Mouse (Mus musculus) thymus, adult 2 months (tissue): ENCODE data around the gene Bfar. TPM values are rescaled to one million over a fixed set of nuclear protein-coding genes. Genes with fewer than 3 reads are reported as not detected.
A peak's percentile ranks its signal among the peaks of the same experiment; 100 is the strongest.
"Not testable (repeated sequence)": the region's sequence is repeated elsewhere in the genome, so short reads cannot be mapped to it uniquely, and the experiment has no call there.

ENCODE experiments used
- DNase-seq: peaks from one replicate; pipeline ENCODE4 v3.0.0; 2021
- H3K27ac ChIP-seq: fragments of 200-500 bp; 2 replicates; pipeline ENCODE4 v1.5.1; 2012; ENCODE audit warnings: low read length, control low read depth; ENCODE audit not compliant: control insufficient read depth, insufficient read depth
- H3K27me3 ChIP-seq: fragments of 200-500 bp; 2 replicates; pipeline ENCODE4 v1.6.1; 2012; ENCODE audit warnings: mild to moderate bottlenecking, low read length, moderate library complexity, mixed read lengths; ENCODE audit not compliant: control insufficient read depth, insufficient read depth
- H3K36me3 ChIP-seq: fragments of 200-500 bp; 2 replicates; pipeline ENCODE4 v1.6.1; 2012; ENCODE audit warnings: mild to moderate bottlenecking, low read length, moderate library complexity; ENCODE audit not compliant: control insufficient read depth, insufficient read depth
- H3K4me1 ChIP-seq: fragments of 200-500 bp; replicated peaks from 2 replicates; pipeline ENCODE4 v1.6.1; 2012; ENCODE audit warnings: low read length; ENCODE audit not compliant: control insufficient read depth, insufficient read depth
- H3K4me3 ChIP-seq: fragments of 200-500 bp; 2 replicates; pipeline ENCODE4 v1.5.1; 2012; ENCODE audit warnings: mild to moderate bottlenecking, low read length, control low read depth, moderate library complexity; ENCODE audit not compliant: control insufficient read depth, insufficient read depth
- CTCF ChIP-seq: fragments of 200-500 bp; IDR thresholded peaks from 2 replicates; pipeline ENCODE4 v1.5.1; 2012; ENCODE audit warnings: mild to moderate bottlenecking, control low read depth, low read length, moderate library complexity, borderline replicate concordance; ENCODE audit not compliant: control insufficient read depth, poor library complexity, insufficient read depth; ENCODE audit errors: extremely low read depth
- POLR2A ChIP-seq: fragments of 200-500 bp; IDR thresholded peaks from 2 replicates; pipeline ENCODE4 v1.6.1; 2012; ENCODE audit warnings: mild to moderate bottlenecking, low read length, control low read depth, moderate library complexity; ENCODE audit not compliant: control insufficient read depth, poor library complexity, insufficient read depth; ENCODE audit errors: extremely low read depth
- WGBS: fragments of 180-500 bp; shearing (Covaris S2); methylation state at CpG from one replicate; pipeline ENCODE4 v1.1.7; 2018; 5-methylcytosine and 5-hydroxymethylcytosine counted together
- polyA plus RNA-seq: library from polyadenylated mRNA; depleted of rRNA; stranded (reverse); fragments of >200 nt; gene quantifications from 2 replicates; pipeline ENCODE4 v1.2.3, GENCODE M21; 2012

Gene Bfar
- polyA plus RNA-seq, 1 experiment, result 32.0 TPM

- 98% methylated on average over 3 of the region's 3 CpGs for WGBS
- TF ChIP-seq CTCF, result no peak
- TF ChIP-seq POLR2A, result no peak
- H3K4me3 ChIP-seq, result no peak overlapping the region
- H3K36me3 ChIP-seq, result peaks cover 17% of the 10 kb centered on the region
- DNase-seq, result no peak
- H3K4me1 ChIP-seq, result no peaks in the 10 kb centered on the region
- H3K27me3 ChIP-seq, result no peaks in the 10 kb centered on the region
- no peak overlapping the region for H3K27ac ChIP-seq
Observed at GRCm38 (mm10) chr16:13658886-13659285, 12.8 kb upstream of the Bfar start.

- DNase-seq, result no peak
- Histone ChIP-seq H3K4me1 (no peaks in the 10 kb centered on the region), H3K36me3 (peaks cover 12% of the 10 kb centered on the region; the same call in 1 of the 2 replicates), H3K4me3 (no peak overlapping the region), H3K27me3 (no peaks in the 10 kb centered on the region), H3K27ac (no peak overlapping the region)
- 98% methylated on average over 9 of the region's 9 CpGs for WGBS
- no peak for TF ChIP-seq POLR2A
- no peak for TF ChIP-seq CTCF
Observed at GRCm38 (mm10) chr16:13660736-13661135, 10.9 kb upstream of the Bfar start.

GRCm38 (mm10) chr16:13667878-13668343 is 3.7 kb upstream of the Bfar start, which contains the start of gene Parn:
Parn (minus strand) TSS chr16:13668170.
- H3K36me3 ChIP-seq, result no peaks in the 10 kb centered on the region
- peak within 1 kb of the TSS; percentile 64 for H3K4me3 ChIP-seq
- H3K27ac ChIP-seq, result peak within 1 kb of the TSS; percentile 11; the same call in 1 of the 2 replicates
- WGBS, result under 1% methylated on average over 35 of the region's 35 CpGs
- H3K27me3 ChIP-seq, result no peaks in the 10 kb centered on the region
- H3K4me1 ChIP-seq, result peaks cover 7% of the 10 kb centered on the region
- peak; percentile 49; the same call in 1 of the 2 replicates for TF ChIP-seq POLR2A
- no peak for TF ChIP-seq CTCF
- peak; percentile 94 for DNase-seq

- no peak overlapping the region for H3K4me3 ChIP-seq
- H3K27ac ChIP-seq, result no peak overlapping the region
- peaks cover 10% of the 10 kb centered on the region for H3K4me1 ChIP-seq
- no peaks in the 10 kb centered on the region for H3K36me3 ChIP-seq
- peak; percentile 4 for DNase-seq
- no peaks in the 10 kb centered on the region for H3K27me3 ChIP-seq
- WGBS, result 90% methylated on average over 10 of the region's 10 CpGs
- no peak for TF ChIP-seq CTCF
- no peak for TF ChIP-seq POLR2A
Observed at GRCm38 (mm10) chr16:13668402-13669108, 3.1 kb upstream of the Bfar start.

GRCm38 (mm10) chr16:13669282-13669681 is 2.4 kb upstream of the Bfar start:
- Histone ChIP-seq H3K27ac (no peak overlapping the region), H3K36me3 (no peaks in the 10 kb centered on the region), H3K27me3 (no peaks in the 10 kb centered on the region), H3K4me1 (peaks cover 10% of the 10 kb centered on the region), H3K4me3 (no peak overlapping the region)
- no peak for TF ChIP-seq POLR2A
- TF ChIP-seq CTCF, result no peak
- no peak for DNase-seq
- WGBS, result 94% methylated on average over 1 of the region's 1 CpGs

GRCm38 (mm10) chr16:13670896-13671295 is 762 bp upstream of the Bfar start:
- H3K27ac ChIP-seq, H3K4me3 ChIP-seq: not testable (repeated sequence)
- 85% methylated on average over 5 of the region's 5 CpGs for WGBS

More at GRCm38 (mm10) chr16:13670896-13671295, 762 bp upstream of the Bfar start:
- peaks cover 10% of the 10 kb centered on the region for H3K4me1 ChIP-seq
- DNase-seq, H3K36me3 ChIP-seq, H3K27me3 ChIP-seq: not testable (repeated sequence)
